Mouse (Mus musculus) embryo, embryonic 11 days (tissue): ENCODE data around the gene AA467197.

ENCODE experiments used
- DNase-seq: peaks from one replicate; pipeline ENCODE4 v3.0.0-alpha.2; 2015

Gene AA467197

GRCm38 (mm10) chr2:122636686-122637085, at the start of gene AA467197:
Gene AA467197 (plus strand): TSS chr2:122636986.
- DNase-seq, result no peak

GRCm38 (mm10) chr2:122587861-122588519, 48.8 kb upstream of the AA467197 start:
- no peak for DNase-seq

- DNase-seq, result no peak
Observed at GRCm38 (mm10) chr2:122590351-122590750, 46.4 kb upstream of the AA467197 start.

- no peak for DNase-seq
Observed at GRCm38 (mm10) chr2:122591213-122591612, 45.6 kb upstream of the AA467197 start.

- no peak for DNase-seq
Observed at GRCm38 (mm10) chr2:122595461-122595860, 41.3 kb upstream of the AA467197 start.

- DNase-seq, result no peak
Observed at GRCm38 (mm10) chr2:122599736-122600135, 37.0 kb upstream of the AA467197 start.

- DNase-seq, result no peak
Observed at GRCm38 (mm10) chr2:122601354-122601753, 35.4 kb upstream of the AA467197 start.

- DNase-seq, result no peak
Observed at GRCm38 (mm10) chr2:122605829-122606228, 31.0 kb upstream of the AA467197 start.

- DNase-seq, result no peak
Observed at GRCm38 (mm10) chr2:122608820-122609219, 28.0 kb upstream of the AA467197 start.

GRCm38 (mm10) chr2:122610746-122611653, 25.8 kb upstream of the AA467197 start, which contains the start of gene Gatm:
Gene Gatm (minus strand): TSS chr2:122611303.
- peak; percentile 93 for DNase-seq

- no peak for DNase-seq
Observed at GRCm38 (mm10) chr2:122611654-122611973, 25.2 kb upstream of the AA467197 start.

GRCm38 (mm10) chr2:122616237-122616636, 20.5 kb upstream of the AA467197 start:
- DNase-seq, result no peak

- DNase-seq, result no peak
Observed at GRCm38 (mm10) chr2:122617792-122618191, 19.0 kb upstream of the AA467197 start.

GRCm38 (mm10) chr2:122618719-122619118, 18.1 kb upstream of the AA467197 start:
- peak; percentile 16 for DNase-seq

- no peak for DNase-seq
Observed at GRCm38 (mm10) chr2:122621337-122622110, 15.3 kb upstream of the AA467197 start.

- no peak for DNase-seq
Observed at GRCm38 (mm10) chr2:122625930-122626329, 10.9 kb upstream of the AA467197 start.

GRCm38 (mm10) chr2:122628976-122629375, 7.8 kb upstream of the AA467197 start:
- DNase-seq, result peak; percentile 90

GRCm38 (mm10) chr2:122629871-122630270, 6.9 kb upstream of the AA467197 start:
- no peak for DNase-seq

GRCm38 (mm10) chr2:122630465-122631225, 6.1 kb upstream of the AA467197 start:
- DNase-seq, result peak; percentile 93

GRCm38 (mm10) chr2:122631226-122631801, 5.5 kb upstream of the AA467197 start:
- peak; percentile 60 for DNase-seq

- DNase-seq, result peak; percentile 87
Observed at GRCm38 (mm10) chr2:122637526-122637997, 776 bp downstream of the AA467197 start.

GRCm38 (mm10) chr2:122638029-122638428, 1.2 kb downstream of the AA467197 start:
- DNase-seq, result no peak
